Mouse (Mus musculus): ENCODE measurements around the gene Nup98. TPM values are rescaled to one million over a fixed set of nuclear protein-coding genes. Genes with fewer than 3 reads are reported as not detected.

The Nup98 gene
- total RNA-seq (2014; fragmentation: Nextera tagmentation) (59.8 and 78.4 TPM in 2 replicates), total RNA-seq (2017) (42.2 and 45.3 TPM in 2 replicates)

DNA sequence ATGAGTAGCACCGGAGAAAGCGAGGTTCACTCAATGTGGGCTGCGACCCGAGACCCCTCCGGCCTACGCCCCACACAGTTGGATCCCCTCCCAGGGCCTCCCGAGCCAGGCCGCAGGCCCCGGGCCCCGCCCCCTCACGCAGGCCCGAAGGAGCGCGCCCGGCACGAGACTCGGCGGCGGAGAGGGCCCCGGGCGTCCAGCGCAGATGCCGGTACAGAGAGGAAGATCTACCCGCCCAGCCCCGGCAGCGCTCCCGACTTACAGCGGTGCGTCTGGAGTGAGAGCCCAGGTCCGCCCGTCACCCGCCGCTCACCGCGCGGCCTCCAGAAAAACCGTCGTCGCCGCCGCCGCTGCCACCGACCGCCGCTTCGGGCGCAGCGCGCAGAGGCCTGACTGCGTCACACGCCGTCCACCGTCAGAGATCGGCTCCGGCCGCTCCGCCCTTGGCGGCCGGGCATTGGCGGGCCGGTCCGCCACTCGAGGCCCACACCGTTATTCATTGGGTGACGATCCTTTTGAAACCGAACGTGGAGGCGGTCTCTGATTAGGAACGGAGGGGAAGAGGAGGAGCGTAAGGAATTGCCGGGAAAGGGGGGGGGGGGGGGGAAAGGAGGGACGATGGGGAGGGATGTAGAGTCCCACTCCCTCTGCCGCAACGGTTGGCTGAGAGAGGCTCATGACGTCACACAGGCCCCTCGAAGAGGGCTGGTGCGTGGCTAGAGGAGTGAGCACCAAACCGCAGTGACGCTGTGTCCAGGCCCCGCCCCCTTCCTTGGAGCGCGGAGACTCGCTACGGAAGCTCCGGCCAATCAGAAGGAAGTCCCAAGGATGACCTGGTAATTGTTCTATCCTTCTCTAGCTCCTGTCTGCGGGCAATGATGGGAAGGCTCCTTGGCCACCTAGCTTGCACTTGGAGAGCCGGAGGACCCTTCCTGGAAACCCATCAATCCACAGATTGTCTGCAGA lies at the start of gene Nup98, which contains the start of gene Pgap2:
TSS of gene Nup98 (minus strand) at position 421 of the 966 bp plus-strand sequence.
TSS of gene Pgap2 (plus strand) at position 453 of the 966 bp plus-strand sequence.
- peak; percentile 91 for ATAC-seq (replicated peaks; ENCODE audit: poor library complexity, severe bottlenecking)

GRCm38 (mm10) chr7:102258753-102259152 lies 48.8 kb upstream of the Nup98 start:
- no peak for ATAC-seq (replicated peaks; ENCODE audit: poor library complexity, severe bottlenecking)

DNA sequence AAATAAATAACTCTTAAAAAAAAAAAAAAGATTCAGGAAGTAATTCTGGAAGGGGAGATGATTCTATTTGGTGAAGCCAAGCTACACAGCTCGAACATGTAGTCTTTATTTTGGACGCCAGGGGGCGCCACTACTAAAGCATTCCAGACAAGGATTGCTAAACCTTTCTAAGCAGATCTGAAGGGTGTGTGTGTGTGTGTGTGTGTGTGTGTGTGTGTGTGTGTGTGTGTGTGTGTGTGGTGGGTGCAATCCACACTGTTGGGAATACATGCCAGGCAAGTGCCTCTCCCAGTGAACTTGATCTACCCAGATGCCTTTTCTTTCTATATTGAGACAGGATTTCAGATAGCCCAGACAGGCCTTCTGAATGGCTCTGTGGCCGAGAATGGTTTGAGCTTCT lies 48.2 kb upstream of the Nup98 start:
- peak; percentile 73 for ATAC-seq (replicated peaks; ENCODE audit: poor library complexity, severe bottlenecking)

DNA sequence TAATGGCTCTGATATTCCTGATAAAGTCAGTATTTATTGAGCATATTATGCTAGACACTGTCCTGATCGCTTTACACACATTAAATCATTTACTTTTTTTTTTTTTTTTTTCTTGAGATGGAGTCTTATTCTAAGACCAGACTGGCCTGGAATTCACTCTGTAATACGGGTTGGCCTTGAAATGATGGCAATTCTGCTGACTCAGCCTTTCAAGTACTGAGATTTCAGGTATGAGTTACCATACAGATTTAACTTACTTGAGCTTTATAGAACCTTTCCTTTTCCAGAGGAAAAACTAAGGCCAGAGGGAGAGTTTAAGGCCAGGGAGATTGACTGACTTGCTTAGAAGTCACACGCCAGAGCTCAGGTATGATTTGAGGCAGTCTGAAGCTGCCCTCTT lies 46.7 kb upstream of the Nup98 start:
- no peak for ATAC-seq (replicated peaks; ENCODE audit: poor library complexity, severe bottlenecking)

- no peak for ATAC-seq (replicated peaks; ENCODE audit: poor library complexity, severe bottlenecking)
These were observed 46.0 kb upstream of the Nup98 start, which contains the start of gene Rhog for GRCm38 (mm10) chr7:102255954-102256353. TSS of gene Rhog (minus strand) at chr7:102256054.

- ATAC-seq (replicated peaks; ENCODE audit: poor library complexity, severe bottlenecking): no peak
These were observed 43.7 kb upstream of the Nup98 start for GRCm38 (mm10) chr7:102253631-102254030.

- peak; percentile 52 for ATAC-seq (replicated peaks; ENCODE audit: poor library complexity, severe bottlenecking)
These were observed 40.7 kb upstream of the Nup98 start for GRCm38 (mm10) chr7:102250631-102251214.

- peak; percentile 27 for ATAC-seq (replicated peaks; ENCODE audit: poor library complexity, severe bottlenecking)
These were observed 40.1 kb upstream of the Nup98 start for GRCm38 (mm10) chr7:102249896-102250630.

DNA sequence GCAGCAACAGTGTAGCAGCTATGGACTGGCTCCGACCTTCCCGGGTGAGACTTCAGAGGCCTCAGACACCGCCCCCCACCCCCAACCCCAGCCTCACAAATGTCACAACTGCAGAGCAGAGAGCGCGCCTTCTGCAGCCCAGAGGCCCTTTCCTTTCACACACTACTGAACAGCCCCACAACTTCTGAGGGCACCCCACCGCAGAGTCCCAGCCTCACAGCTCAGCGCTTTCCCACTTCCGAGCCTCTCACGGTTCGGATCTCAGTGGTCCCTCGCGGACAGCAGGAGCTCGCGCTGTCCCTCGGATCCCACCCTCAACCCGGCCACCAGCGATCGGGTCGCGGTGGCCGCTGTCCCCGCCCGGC lies 39.5 kb upstream of the Nup98 start:
- ATAC-seq (replicated peaks; ENCODE audit: poor library complexity, severe bottlenecking): peak; percentile 8

GRCm38 (mm10) chr7:102248691-102249404 lies 38.9 kb upstream of the Nup98 start:
- peak; percentile 28 for ATAC-seq (replicated peaks; ENCODE audit: poor library complexity, severe bottlenecking)

- peak; percentile 11 for ATAC-seq (replicated peaks; ENCODE audit: poor library complexity, severe bottlenecking)
These were observed 37.2 kb upstream of the Nup98 start for GRCm38 (mm10) chr7:102246956-102247797.

DNA sequence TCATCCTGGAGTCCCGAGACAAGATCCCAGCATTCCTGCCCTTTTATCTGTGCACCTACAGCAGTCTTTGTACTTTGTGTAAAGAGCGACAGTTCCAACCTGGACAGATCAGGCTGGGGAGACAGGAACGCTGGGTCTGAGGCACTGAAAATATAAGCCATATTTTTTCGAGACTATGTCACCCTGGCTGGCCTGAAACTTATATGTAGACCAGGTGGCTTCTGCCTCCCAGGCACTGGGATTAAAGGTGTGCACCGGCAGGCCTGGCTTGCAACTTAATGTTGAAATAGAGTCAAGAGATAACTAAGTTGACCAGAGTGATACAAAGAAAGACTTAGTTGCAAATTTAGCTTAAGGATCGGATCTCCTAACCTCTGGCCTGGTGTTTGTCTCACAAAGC lies 36.3 kb upstream of the Nup98 start:
- no peak for ATAC-seq (replicated peaks; ENCODE audit: poor library complexity, severe bottlenecking)

GRCm38 (mm10) chr7:102245775-102246174 lies 35.8 kb upstream of the Nup98 start:
- ATAC-seq (replicated peaks; ENCODE audit: poor library complexity, severe bottlenecking): no peak

GRCm38 (mm10) chr7:102244782-102245535 lies 35.0 kb upstream of the Nup98 start:
- ATAC-seq (replicated peaks; ENCODE audit: poor library complexity, severe bottlenecking): no peak

DNA sequence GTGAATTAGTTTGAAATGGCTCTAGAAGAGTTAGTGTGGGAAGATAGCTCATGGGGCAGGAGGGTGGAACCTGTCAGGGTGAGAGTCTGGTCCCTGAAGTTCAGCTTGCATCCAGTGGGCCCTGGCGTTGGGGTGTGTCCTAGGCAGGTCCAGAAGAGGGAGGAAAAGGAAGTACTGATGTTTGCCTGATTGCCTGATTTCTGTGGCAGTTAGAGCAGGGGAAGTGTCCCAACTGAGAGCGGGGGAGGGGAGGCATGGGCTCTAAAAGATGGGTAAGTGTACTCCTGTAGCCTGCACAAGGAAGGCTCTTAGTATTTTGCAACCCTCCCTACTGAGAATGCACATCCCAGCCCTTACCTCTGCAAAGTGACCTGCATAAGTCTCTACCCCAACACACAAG lies 33.9 kb upstream of the Nup98 start:
- peak; percentile 55 for ATAC-seq (replicated peaks; ENCODE audit: poor library complexity, severe bottlenecking)

DNA sequence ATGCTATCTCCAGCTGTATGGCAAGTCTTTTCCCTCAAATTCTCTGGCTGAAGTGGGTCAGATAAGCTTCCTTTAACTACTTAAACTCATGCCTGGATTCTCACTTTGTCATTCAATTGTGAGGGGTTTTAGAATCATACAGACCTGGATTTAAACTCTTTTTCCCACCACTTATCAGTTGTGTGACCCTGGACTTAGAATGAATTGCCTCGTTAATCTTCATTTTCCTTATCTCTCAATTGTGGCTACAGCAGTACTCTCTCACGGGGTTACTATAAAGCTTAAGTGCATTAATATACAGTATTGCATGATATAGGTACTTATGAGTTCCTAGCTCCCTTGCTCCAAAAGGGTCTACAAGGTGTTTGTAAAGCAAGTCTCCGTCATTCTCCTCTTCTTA lies 32.9 kb upstream of the Nup98 start:
- ATAC-seq (replicated peaks; ENCODE audit: poor library complexity, severe bottlenecking): no peak

DNA sequence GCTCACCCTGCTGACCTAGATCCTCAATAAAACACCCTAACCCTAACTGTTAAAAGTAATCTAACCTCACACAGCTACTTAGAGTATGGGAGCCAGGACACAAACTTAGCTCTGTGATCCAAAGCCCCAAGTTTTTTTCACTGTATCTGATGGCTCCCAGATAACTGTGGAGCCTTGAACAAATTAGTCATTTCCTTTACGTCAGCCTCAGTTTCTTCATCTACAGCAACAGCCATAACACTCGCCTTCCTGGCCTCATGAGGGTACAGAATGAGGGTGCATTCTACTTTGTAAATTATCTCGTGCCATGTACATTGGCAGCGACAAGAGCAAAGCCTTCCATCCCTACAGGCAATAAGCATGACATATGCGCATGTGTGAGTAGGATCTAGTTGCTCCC lies 32.4 kb upstream of the Nup98 start:
- ATAC-seq (replicated peaks; ENCODE audit: poor library complexity, severe bottlenecking): 0 out of 2 replicates have a peak, but pooled peaks have one; percentile 7

DNA sequence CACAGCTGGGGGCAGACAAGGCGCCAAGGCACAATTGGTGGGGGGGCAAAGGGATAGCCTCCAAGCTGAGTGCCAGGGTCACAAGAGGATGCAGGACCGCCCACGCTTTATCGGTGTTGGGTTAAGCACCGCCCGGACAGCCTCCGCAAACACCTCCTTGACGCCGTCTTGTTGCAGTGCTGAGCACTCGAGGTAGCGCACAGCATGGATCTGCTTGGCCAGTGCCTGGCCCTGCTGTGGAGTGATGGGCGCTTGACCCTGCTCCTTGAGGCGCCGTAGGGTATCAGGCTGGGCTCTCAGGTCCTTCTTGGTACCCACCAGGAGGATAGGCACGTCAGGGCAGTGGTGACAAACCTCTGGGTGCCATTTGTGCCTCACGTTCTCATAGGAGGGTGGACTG lies 29.6 kb upstream of the Nup98 start:
- ATAC-seq (replicated peaks; ENCODE audit: poor library complexity, severe bottlenecking): no peak
